Mouse (Mus musculus): ENCODE results near the gene Pitx2.

The Pitx2 gene

DNA sequence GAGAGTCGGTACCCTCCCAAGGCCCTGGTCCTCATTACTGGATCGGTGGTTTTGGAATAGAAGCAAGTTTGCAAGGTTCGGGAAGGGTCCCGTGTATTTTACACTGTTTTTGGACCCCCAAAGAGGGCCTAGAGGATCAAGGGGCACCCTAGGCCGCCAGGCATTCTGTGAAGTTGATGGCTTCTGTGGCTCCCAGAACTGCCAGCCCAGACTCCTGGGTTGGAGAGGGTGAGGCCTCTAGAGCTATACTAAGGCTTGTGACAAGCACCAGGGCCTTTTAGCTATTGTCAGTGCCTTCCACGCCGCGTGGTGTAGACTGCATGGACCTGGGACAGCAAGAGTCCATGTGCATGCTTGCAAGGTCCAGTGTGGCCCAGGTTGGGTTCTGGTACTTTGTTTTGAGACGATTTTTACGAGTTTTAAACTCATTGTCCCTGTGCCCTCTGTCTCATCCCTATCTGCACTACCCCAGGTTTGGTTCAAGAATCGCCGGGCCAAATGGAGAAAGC, 18.2 kb downstream of the Pitx2 start:
- peak; percentile 21 for DNase-seq (ENCODE audit: low read depth, low spot score)

GRCm38 (mm10) chr3:129218371-129218921, 18.8 kb downstream of the Pitx2 start:
- peak; percentile 47 for DNase-seq (ENCODE audit: low read depth, low spot score)

GRCm38 (mm10) chr3:129220086-129220670, 20.5 kb downstream of the Pitx2 start:
- DNase-seq (ENCODE audit: low read depth, low spot score), result no peak

GRCm38 (mm10) chr3:129220681-129221379, 21.2 kb downstream of the Pitx2 start:
- DNase-seq (ENCODE audit: low read depth, low spot score), result peak; percentile 58

GRCm38 (mm10) chr3:129221380-129222260, 21.9 kb downstream of the Pitx2 start:
- DNase-seq (ENCODE audit: low read depth, low spot score), result no peak

GRCm38 (mm10) chr3:129222448-129223290, 23.0 kb downstream of the Pitx2 start:
- no peak for DNase-seq (ENCODE audit: low read depth, low spot score)

DNA sequence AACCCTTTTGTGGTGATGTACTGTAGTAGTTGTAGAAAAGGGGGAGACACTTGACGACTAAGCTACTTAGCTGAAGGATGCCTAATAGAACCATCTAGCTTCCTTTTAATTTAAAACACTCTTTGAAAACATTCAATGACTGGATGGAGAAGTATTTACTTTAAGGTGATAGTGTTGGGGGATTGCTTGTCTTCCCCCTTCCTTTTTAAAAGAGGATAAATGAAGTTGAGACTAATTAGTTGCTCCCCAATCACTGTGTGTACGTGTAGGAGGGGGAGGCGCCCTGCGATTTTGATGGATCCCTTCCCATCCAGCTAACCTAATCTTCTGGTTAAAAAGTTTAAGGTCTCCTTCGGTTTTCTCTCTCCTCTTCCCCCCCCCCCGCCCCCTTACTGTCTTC, 23.7 kb downstream of the Pitx2 start:
- DNase-seq (ENCODE audit: low read depth, low spot score), result no peak

DNA sequence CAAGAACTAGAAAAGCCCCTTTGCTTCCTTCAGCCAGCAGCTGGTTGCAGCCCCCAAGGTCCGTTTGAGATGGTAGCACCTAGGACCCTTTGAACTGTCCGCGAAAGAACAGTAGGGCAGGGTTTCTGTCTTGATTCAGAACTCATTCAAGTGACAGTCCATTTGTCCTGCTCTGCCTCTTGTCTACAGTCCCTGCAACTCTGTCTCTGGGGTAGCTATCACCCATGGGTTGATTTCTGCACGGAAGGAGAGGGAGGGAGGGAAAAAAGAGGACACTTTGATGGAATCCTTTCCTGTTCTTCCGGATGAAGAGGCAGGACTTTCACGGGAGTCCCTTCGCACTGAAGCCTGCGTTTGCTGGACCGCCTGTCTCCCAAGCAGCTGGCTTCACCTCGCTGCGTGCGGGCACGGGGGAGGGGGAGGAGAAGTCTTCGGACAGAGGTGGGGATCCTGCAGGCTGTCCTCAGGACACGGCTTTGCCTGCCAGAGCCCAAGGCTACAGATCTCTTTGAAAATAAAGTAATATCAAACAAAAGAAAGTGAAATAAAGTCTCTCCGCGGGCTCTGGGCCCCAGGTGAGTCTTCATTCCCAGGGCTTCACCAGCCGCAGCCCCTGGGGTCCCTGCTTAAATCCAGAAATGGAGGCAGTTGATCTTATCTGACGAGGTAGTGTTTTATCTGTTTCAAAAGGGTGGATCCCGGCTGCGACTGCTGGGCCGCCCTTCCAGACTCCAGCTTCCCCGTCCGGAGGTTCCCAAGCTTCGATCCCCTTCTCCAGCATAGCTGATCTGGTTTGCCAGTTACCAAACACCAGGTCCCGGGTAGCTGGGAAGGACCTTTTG, 24.5 kb downstream of the Pitx2 start:
- peak; percentile 45 for DNase-seq (ENCODE audit: low read depth, low spot score)

DNA sequence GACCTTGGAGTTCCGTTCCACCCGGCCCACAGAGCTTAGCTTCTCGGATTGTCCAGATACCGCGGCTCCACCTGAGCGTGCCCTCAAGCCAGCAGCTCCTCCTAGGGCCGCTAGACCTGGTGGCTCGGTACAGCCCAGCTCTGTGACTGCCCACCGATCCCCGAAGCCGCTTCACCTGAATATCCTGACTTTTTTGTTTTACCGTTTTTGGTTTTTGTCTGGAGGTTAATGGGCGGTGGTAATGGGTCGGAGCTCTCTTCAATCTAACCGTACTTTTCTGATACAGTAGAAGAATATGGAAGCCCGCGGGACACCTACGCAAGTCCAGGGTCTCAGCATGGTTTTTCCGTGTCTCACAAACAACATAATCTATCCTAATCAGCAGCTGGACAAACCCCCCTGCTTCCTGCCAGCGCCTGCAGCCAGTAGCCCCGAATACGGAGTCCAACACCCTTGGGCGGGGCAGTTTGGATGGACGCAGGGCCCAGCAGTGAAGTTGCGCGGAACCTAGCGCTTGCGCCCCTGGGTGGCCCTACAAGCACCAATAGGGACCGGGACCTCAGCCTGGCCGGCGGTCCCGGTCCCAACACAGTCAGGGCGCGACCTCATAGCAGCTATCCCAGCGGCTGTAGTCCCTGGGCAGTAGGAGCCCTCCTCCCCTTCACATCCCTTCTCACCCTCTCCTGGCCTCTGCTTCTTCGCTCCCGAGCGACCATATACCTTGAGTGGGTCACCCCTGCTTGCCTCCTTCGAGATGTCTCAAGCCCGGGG, 25.3 kb downstream of the Pitx2 start:
- no peak for DNase-seq (ENCODE audit: low read depth, low spot score)

GRCm38 (mm10) chr3:129225577-129226289, 26.1 kb downstream of the Pitx2 start:
- no peak for DNase-seq (ENCODE audit: low read depth, low spot score)

DNA sequence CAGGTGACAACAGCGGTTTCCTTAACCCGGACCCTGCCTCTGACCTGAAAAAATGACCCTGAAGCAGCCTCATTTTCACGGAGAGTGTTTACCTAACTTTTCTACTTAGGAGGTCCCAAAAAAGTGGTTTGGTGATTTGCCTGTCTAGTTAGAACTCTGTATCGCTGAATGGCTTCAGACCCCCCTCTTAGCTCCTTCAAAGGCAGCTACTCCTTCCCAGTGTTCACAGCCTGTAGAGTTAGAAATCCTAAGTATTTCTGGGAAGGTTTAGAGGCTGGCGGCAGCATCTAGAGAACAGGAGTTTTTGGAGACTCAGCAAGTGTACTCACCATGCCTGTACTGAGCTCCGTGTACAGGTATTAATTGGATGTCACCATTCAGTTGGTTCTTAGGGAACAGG, 27.0 kb downstream of the Pitx2 start:
- DNase-seq (ENCODE audit: low read depth, low spot score), result no peak

- peak; percentile 56 for DNase-seq (ENCODE audit: low read depth, low spot score)
Observed at GRCm38 (mm10) chr3:129227331-129227730, 27.7 kb downstream of the Pitx2 start.

- no peak for DNase-seq (ENCODE audit: low read depth, low spot score)
Observed at GRCm38 (mm10) chr3:129238010-129238409, 38.3 kb downstream of the Pitx2 start.

DNA sequence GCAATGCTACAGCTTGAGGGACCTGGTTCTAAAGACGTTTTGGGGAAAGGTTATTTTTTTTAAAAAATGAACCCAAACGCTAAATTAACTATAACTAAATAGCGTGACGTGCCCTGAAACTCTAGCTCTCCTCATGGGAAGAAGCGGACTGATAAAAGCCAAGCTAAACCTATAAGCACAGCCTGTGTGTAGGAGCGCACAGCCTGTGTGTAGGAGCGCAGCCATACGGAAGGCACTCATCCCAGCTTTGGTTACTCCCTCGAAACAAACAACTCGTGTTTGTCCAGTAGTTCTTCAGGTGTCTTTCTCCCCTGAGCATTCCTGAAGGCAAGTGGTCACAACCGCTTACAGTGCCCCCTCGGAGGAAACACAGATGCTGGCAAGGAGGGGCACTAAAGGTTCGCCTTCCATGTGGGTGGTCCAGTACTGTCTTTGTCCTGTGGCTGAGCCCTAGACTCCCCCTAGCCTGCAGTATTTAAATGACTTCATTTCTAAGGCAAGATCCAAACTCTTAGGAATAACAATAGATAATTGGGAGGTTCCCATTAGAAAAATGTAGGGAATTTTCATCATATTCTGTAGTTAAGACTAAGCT, 39.1 kb downstream of the Pitx2 start:
- DNase-seq (ENCODE audit: low read depth, low spot score), result peak; percentile 71

- no peak for DNase-seq (ENCODE audit: low read depth, low spot score)
Observed at GRCm38 (mm10) chr3:129250997-129251396, 51.3 kb downstream of the Pitx2 start.

DNA sequence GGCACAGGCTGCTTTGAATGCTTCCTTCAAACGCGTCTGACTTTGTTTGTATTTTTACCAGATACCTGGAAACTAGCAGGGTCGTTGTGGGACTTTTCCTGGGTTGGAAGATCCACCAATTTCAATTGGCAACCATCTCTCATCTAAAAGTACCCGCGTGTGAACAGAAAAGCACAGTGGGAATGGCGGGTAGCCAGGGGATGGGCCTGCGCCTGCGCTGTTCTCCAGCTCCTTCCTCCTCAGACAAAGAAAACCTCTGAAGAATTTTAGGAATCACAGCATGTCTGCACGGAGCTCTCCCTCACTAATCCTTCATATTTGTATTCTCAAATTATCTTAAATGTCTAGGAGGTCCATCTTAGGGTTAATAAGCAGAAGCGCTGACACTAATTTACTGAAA, 54.6 kb downstream of the Pitx2 start:
- DNase-seq (ENCODE audit: low read depth, low spot score), result peak; percentile 6

DNA sequence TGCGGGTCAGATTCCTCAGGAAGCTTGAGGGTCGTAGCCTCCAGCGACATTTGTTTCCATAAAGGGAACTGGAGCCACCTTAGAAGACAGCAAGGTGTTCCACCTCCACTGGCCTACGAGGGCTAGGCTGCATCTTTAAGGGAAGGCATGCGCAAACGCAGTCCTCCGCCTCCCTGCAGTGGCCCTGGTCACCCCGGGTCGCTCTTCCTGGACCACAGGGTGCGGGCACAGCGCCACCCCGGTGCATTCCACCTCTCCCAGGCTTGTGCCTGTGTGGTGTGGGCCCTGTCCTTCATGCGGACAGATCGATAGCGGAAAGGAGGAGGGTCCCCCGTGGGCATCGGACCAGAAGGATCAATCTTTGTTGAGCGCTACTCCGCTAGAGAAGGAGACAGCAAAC, 56.6 kb downstream of the Pitx2 start:
- no peak for DNase-seq (ENCODE audit: low read depth, low spot score)

DNA sequence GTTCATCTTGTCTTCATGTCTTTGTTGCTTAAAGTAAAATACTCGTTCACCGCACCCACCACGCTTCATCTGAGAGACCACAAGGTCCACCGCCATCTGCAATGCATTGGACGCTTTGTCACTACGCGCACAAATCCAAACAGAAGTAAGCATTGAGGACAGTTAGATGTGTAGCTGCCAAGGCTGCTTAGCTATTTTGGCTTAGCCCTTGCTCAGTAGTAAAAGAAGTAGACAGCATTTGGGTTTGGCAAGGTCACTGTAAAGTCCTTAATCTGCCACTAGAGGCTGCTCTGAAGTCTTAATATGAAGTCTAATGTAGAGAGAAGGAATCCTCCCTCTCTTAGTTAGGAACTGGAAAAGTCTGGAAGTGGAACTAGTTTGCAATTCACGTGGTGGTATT, 57.1 kb downstream of the Pitx2 start:
- peak; percentile 78 for DNase-seq (ENCODE audit: low read depth, low spot score)

Data from ES-CJ7 (cell line).